12 mouse cellular contexts compared by ENCODE assay signal in genomic region chr12:102585390-102585789, GRCm38 (mm10). TPM values are rescaled to one million over a fixed set of nuclear protein-coding genes. Genes with fewer than 3 reads are reported as not detected.
DNase-seq lines count a peak whose midpoint lies in the region; ATAC-seq and TF ChIP-seq lines count a peak whose summit lies in the region.
"Had no signal": no experiment of that assay in that cellular context is flagged by ENCODE, and none has a peak within 500 bp of the region (broad histone marks: within the 10 kb centered on the region; RNA-seq: fewer than 3 reads in every experiment).

No protein-coding gene starts in this region.

- ATAC-seq in heart, embryonic 15.5 days (replicated peaks; ENCODE audit: insufficient number of reproducible peaks, insufficient read depth, low FRiP score, low read depth) = 0 out of 2 replicates have a peak, but pooled peaks have one; percentile 40
- ATAC-seq in megakaryocyte-erythroid progenitor cell, adult 5-6 weeks (replicated peaks; ENCODE audit: low FRiP score, low TSS enrichment, poor library complexity, severe bottlenecking) = no peak
- ATAC-seq: intestine, embryonic 16.5 days had no signal

- 47% methylated on average over 3 of the region's 3 CpGs for WGBS in heart, embryonic 15.5 days

- H3K27me3 ChIP-seq in heart, embryonic 15.5 days = no peaks in the 10 kb centered on the region
- H3K27me3 ChIP-seq: CH12.LX; lung, embryonic 15.5 days had no signal

- H3K4me3 ChIP-seq in gastrocnemius, adult 2 months = no peak overlapping the region
- H3K4me3 ChIP-seq in heart, embryonic 15.5 days = no peak overlapping the region
- H3K4me3 ChIP-seq: lung, embryonic 15.5 days had no signal

- H3K9me3 ChIP-seq in heart, embryonic 15.5 days (replicated peaks) = no peaks in the 10 kb centered on the region
- H3K9me3 ChIP-seq: lung, embryonic 15.5 days had no signal

- peak; percentile 87 for DNase-seq in gastrocnemius, adult 2 months
- no peak for DNase-seq in gastrocnemius, postnatal 4 days (ENCODE audit: low spot score in 2 of 2)
- DNase-seq in right cerebral cortex, postnatal 36 days (ENCODE audit: low spot score in 2 of 2) = peak; percentile 24 to 60
- DNase-seq in right cerebral cortex, postnatal 4 days = no peak
- peak; percentile 33 for DNase-seq in telencephalon, adult 2 months (ENCODE audit: low read depth, low spot score)
- DNase-seq in urinary bladder, postnatal 14 days (ENCODE audit: low spot score) = no peak
- DNase-seq: spleen, adult 18-20 months had no signal

- H3K9ac ChIP-seq in heart, embryonic 15.5 days = no peak overlapping the region
- H3K9ac ChIP-seq: lung, embryonic 15.5 days had no signal

- intact Hi-C loops in gastrocnemius, adult 2 months (cut with DNase I) = loop anchor here (1.0 kb wide), 1 partner anchor 39 kb away; no protein-coding TSS in a partner anchor

- no peak overlapping the region for H3K4me2 ChIP-seq in heart, embryonic 15.5 days
- H3K4me2 ChIP-seq: lung, embryonic 15.5 days had no signal

- peaks cover 22% of the 10 kb centered on the region for H3K4me1 ChIP-seq in heart, embryonic 15.5 days (replicated peaks)
- H3K4me1 ChIP-seq: lung, embryonic 15.5 days had no signal

- peak overlapping the region; percentile 88 for H3K27ac ChIP-seq in gastrocnemius, adult 2 months
- no peak overlapping the region for H3K27ac ChIP-seq in heart, embryonic 15.5 days
- H3K27ac ChIP-seq: lung, embryonic 15.5 days had no signal

- no peak for TF ChIP-seq CTCF in gastrocnemius, adult 2 months (IDR thresholded peaks at IDR 0.05)

- H3K36me3 ChIP-seq in heart, embryonic 15.5 days = no peaks in the 10 kb centered on the region
- H3K36me3 ChIP-seq: lung, embryonic 15.5 days had no signal

RNA-seq across cellular contexts. Expression of gene Chga, which starts 30.6 kb away (rescaled TPM):
- not detected for total RNA-seq in gastrocnemius, adult 2 months (2021)
- under 1 TPM in 1 of 2 experiments, not detected in 1; 0.20 TPM for total RNA-seq in gastrocnemius, postnatal 4 days (2021)
- 0.38 and 12.0 TPM in 2 replicates for polyA plus RNA-seq in heart, embryonic 15.5 days (2015; fragmentation: Nextera tagmentation; extraction: Ambion mirVana)
- not detected in 2 replicates for total RNA-seq in megakaryocyte-erythroid progenitor cell, adult 5-6 weeks (2014; fragmentation: Nextera tagmentation)
- total RNA-seq in megakaryocyte-erythroid progenitor cell, adult 5-6 weeks (2017) = not detected in 2 replicates
- total RNA-seq: CH12.LX had no signal

Comparison
In these comparisons a context has a peak if more than half of its experiments do, and no peak if none do; other contexts are left out.
1. DNase-seq: peak in gastrocnemius, adult 2 months (single experiment), right cerebral cortex, postnatal 36 days (2 of 2) and telencephalon, adult 2 months (single experiment); none in gastrocnemius, postnatal 4 days (0 of 2), right cerebral cortex, postnatal 4 days (single experiment) and urinary bladder, postnatal 14 days (single experiment).